Mouse (Mus musculus): ENCODE results near the gene Sept10. TPM values are rescaled to one million over a fixed set of nuclear protein-coding genes. Genes with fewer than 3 reads are reported as not detected.

The Sept10 gene
- total and polyA plus RNA-seq, 2 experiments from 2014 or later, result 13.6 to 18.3 TPM

- WGBS, result 1% methylated on average over 48 of the region's 49 CpGs
- no peak for TF ChIP-seq CTCF (IDR thresholded peaks at IDR 0.05; ENCODE audit: low read depth)
- H3K4me3 ChIP-seq (ENCODE audit: low read length), result peak overlapping the region; percentile 95
- DNase-seq (ENCODE audit: low spot score) (peak; percentile 50), ATAC-seq (peak; percentile 2; the same call in 1 of the 2 replicates)
- peak overlapping the region; percentile 88 for H3K4me2 ChIP-seq (ENCODE audit: low read depth, low read length)
- H3K27me3 ChIP-seq (ENCODE audit: insufficient read depth, low read length), result no peaks in the 10 kb centered on the region
- H3K27ac ChIP-seq, result peak overlapping the region; percentile 93
- peaks cover 14% of the 10 kb centered on the region for H3K4me1 ChIP-seq (ENCODE audit: insufficient read depth, low read length)
- H3K36me3 ChIP-seq (ENCODE audit: insufficient read depth, low read length), result no peaks in the 10 kb centered on the region
- H3K9ac ChIP-seq (replicated peaks; ENCODE audit: low read length), result peak overlapping the region; percentile 85
- no peaks in the 10 kb centered on the region for H3K9me3 ChIP-seq (ENCODE audit: low read length)
These were observed 839 bp upstream of the Sept10 start for GRCm38 (mm10) chr10:59222271-59223101.

GRCm38 (mm10) chr10:59220824-59221472 is 699 bp downstream of the Sept10 start:
- TF ChIP-seq CTCF (IDR thresholded peaks at IDR 0.05; ENCODE audit: low read depth), result no peak
- Histone ChIP-seq H3K36me3 (ENCODE audit: insufficient read depth, low read length) (no peaks in the 10 kb centered on the region), H3K9me3 (ENCODE audit: low read length) (no peaks in the 10 kb centered on the region), H3K4me2 (ENCODE audit: low read depth, low read length) (peak overlapping the region; percentile 88), H3K9ac (replicated peaks; ENCODE audit: low read length) (peak overlapping the region; percentile 85), H3K27ac (peak overlapping the region; percentile 93), H3K27me3 (ENCODE audit: insufficient read depth, low read length) (no peaks in the 10 kb centered on the region), H3K4me3 (ENCODE audit: low read length) (peak overlapping the region; percentile 95), H3K4me1 (ENCODE audit: insufficient read depth, low read length) (peaks cover 14% of the 10 kb centered on the region)
- ATAC-seq (no peak), DNase-seq (ENCODE audit: low spot score) (peak; percentile 63)
- WGBS, result under 1% methylated on average over 39 of the region's 39 CpGs

DNA sequence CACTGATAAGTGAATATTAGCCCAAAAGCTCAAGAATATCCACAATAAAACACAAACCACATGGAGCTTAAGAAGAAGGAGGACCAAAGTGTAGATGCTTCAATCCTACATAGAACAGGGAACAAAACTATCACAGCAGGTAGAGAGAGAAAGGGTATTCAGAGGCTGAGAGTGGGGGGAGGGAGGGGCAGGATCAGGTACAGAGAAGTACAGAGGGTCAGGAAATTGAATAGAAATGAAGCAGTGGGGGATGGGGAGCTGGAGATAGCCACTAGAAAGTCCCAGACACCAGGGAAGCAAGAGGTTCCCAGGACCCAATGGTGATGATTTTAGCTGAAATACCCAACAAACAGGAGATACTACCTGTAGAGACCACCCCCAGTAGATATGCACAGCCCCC is 21.6 kb downstream of the Sept10 start:
- ATAC-seq (no peak), DNase-seq (ENCODE audit: low spot score) (no peak)
- Histone ChIP-seq H3K27ac (no peak overlapping the region), H3K9me3 (ENCODE audit: low read length) (no peaks in the 10 kb centered on the region), H3K27me3 (ENCODE audit: insufficient read depth, low read length) (no peaks in the 10 kb centered on the region), H3K4me2 (ENCODE audit: low read depth, low read length) (no peak overlapping the region), H3K9ac (replicated peaks; ENCODE audit: low read length) (no peak overlapping the region), H3K4me3 (ENCODE audit: low read length) (no peak overlapping the region), H3K36me3 (ENCODE audit: insufficient read depth, low read length) (no peaks in the 10 kb centered on the region), H3K4me1 (ENCODE audit: insufficient read depth, low read length) (peaks cover 1% of the 10 kb centered on the region; the same call in 1 of the 2 replicates)
- no peak for TF ChIP-seq CTCF (IDR thresholded peaks at IDR 0.05; ENCODE audit: low read depth)

- no peaks in the 10 kb centered on the region for H3K9me3 ChIP-seq (ENCODE audit: low read length)
- 86% methylated on average over 3 of the region's 3 CpGs for WGBS
- DNase-seq (ENCODE audit: low spot score), result no peak
- no peak for ATAC-seq
- H3K4me3 ChIP-seq (ENCODE audit: low read length), result no peak overlapping the region
- no peak overlapping the region for H3K4me2 ChIP-seq (ENCODE audit: low read depth, low read length)
- no peak for TF ChIP-seq CTCF (IDR thresholded peaks at IDR 0.05; ENCODE audit: low read depth)
- H3K4me1 ChIP-seq (ENCODE audit: insufficient read depth, low read length), result peaks cover 4% of the 10 kb centered on the region; the same call in 1 of the 2 replicates
- no peak overlapping the region for H3K9ac ChIP-seq (replicated peaks; ENCODE audit: low read length)
- H3K27ac ChIP-seq, result no peak overlapping the region
- no peaks in the 10 kb centered on the region for H3K36me3 ChIP-seq (ENCODE audit: insufficient read depth, low read length)
- H3K27me3 ChIP-seq (ENCODE audit: insufficient read depth, low read length), result no peaks in the 10 kb centered on the region
These were observed 24.9 kb downstream of the Sept10 start for GRCm38 (mm10) chr10:59196763-59197162.

DNA sequence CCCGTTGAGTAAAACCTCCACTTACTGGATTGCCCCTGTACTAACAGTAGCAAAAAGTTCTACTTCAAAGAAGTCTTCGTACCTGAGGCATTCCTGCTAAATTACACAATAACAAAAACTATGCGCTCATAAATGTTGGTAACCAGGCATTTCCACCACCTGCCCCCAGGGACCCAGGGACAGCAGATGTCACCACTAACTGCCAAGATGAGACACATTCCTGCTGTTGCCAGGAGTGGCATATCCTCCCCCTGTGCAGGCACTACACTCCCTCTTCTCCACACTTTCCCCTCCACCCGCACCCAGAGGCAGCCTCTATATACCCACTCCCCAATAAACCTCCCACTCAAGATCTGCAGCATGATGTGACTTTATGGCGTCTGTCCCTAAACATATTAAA is 26.8 kb downstream of the Sept10 start:
- peak; percentile 70 for DNase-seq (ENCODE audit: low spot score)
- WGBS, result 58% methylated on average over 5 of the region's 5 CpGs

DNA sequence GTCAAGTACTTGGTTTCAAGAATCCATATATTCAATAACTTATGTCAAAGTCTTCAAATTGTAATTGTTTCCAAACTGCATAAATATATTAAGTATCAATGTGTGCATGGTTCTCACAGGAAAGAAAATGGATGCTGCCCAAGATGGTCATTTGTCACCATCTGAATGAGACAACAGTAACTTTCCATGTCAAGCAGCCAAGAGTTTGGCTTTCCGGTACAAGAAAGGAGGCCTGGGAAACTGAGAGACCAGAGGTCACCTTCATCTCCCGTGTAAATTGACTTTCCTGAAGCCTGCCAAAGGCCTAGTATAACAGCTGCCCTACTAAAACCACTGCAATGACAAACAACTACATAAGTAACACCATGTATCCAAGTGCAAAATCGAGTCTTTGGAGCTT is 39.3 kb downstream of the Sept10 start:
- H3K4me3 ChIP-seq (ENCODE audit: low read length), result no peak overlapping the region
- no peak for TF ChIP-seq CTCF (IDR thresholded peaks at IDR 0.05; ENCODE audit: low read depth)
- H3K9ac ChIP-seq (replicated peaks; ENCODE audit: low read length), result no peak overlapping the region
- ATAC-seq (no peak), DNase-seq (ENCODE audit: low spot score) (no peak)
- H3K27ac ChIP-seq, result no peak overlapping the region
- no peaks in the 10 kb centered on the region for H3K27me3 ChIP-seq (ENCODE audit: insufficient read depth, low read length)
- H3K4me2 ChIP-seq (ENCODE audit: low read depth, low read length), result no peak overlapping the region
- no peaks in the 10 kb centered on the region for H3K9me3 ChIP-seq (ENCODE audit: low read length)
- H3K4me1 ChIP-seq (ENCODE audit: insufficient read depth, low read length), result no peaks in the 10 kb centered on the region
- WGBS, result 55% methylated on average over 3 of the region's 3 CpGs
- no peaks in the 10 kb centered on the region for H3K36me3 ChIP-seq (ENCODE audit: insufficient read depth, low read length)

More for the DNA sequence above, 26.8 kb downstream of the Sept10 start:
- no peak overlapping the region for H3K9ac ChIP-seq (replicated peaks; ENCODE audit: low read length)
- peak; percentile 68 for ATAC-seq
- H3K4me3 ChIP-seq (ENCODE audit: low read length), result no peak overlapping the region
- TF ChIP-seq CTCF (IDR thresholded peaks at IDR 0.05; ENCODE audit: low read depth), result no peak
- no peaks in the 10 kb centered on the region for H3K27me3 ChIP-seq (ENCODE audit: insufficient read depth, low read length)
- peaks cover 4% of the 10 kb centered on the region; the same call in 1 of the 2 replicates for H3K4me1 ChIP-seq (ENCODE audit: insufficient read depth, low read length)
- no peaks in the 10 kb centered on the region for H3K9me3 ChIP-seq (ENCODE audit: low read length)
- no peak overlapping the region for H3K4me2 ChIP-seq (ENCODE audit: low read depth, low read length)
- no peaks in the 10 kb centered on the region for H3K36me3 ChIP-seq (ENCODE audit: insufficient read depth, low read length)
- H3K27ac ChIP-seq, result no peak overlapping the region

All from hindbrain, postnatal 0 days (tissue).